Mouse (Mus musculus): ENCODE measurements around the gene Tmem219. TPM values are rescaled to one million over a fixed set of nuclear protein-coding genes. Genes with fewer than 3 reads are reported as not detected.

Gene Tmem219
- total and polyA plus RNA-seq, 3 experiments = 8.6 to 33.6 (median 12.0) TPM

DNA sequence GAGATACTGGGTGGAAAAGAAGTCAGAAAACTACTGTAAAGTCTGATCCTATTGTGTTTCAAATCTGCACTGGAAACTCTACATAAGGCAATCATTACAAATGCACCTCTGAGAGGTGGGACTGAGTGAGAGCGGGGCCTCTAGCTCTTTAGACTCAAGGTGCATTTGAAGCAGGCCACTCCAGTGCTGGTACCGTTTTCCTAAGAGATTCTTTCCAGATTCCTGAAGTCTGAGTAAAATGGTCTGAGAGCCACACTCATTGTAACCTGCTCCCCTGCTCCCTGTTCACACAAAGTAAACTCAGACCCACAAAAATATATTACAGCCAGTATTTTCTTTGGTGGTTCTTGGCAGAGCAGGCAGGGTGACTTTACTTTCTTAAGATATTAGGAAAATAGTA is 55.2 kb downstream of the Tmem219 start:
- WGBS = 75% methylated on average over 2 of the region's 2 CpGs
- no peak for DNase-seq
- intact Hi-C loops (cut with DNase I) = loop anchor here (10.0 kb wide), 1 partner anchor 363 kb away; the partner anchor contains the start of gene Atxn2l
- H3K36me3 ChIP-seq (ENCODE audit: control insufficient read depth, insufficient read depth, low read length) = no peaks in the 10 kb centered on the region
- no peak overlapping the region for H3K9ac ChIP-seq (ENCODE audit: low read depth, low read length)
- H3K27ac ChIP-seq = no peak overlapping the region
- H3K4me1 ChIP-seq (ENCODE audit: control insufficient read depth, insufficient read depth, low read length) = no peaks in the 10 kb centered on the region
- no peaks in the 10 kb centered on the region for H3K27me3 ChIP-seq (ENCODE audit: control insufficient read depth, insufficient read depth, low read length)
- H3K79me2 ChIP-seq (replicated peaks; ENCODE audit: control insufficient read depth, insufficient read depth, low read length) = no peaks in the 10 kb centered on the region
- no peak for TF ChIP-seq POLR2A (IDR thresholded peaks at IDR 0.05; ENCODE audit: insufficient read depth, low read depth, low read length)
- no peak overlapping the region for H3K4me3 ChIP-seq

- H3K79me2 ChIP-seq (replicated peaks; ENCODE audit: control insufficient read depth, insufficient read depth, low read length) = no peaks in the 10 kb centered on the region
- TF ChIP-seq EP300 (IDR thresholded peaks at IDR 0.05; ENCODE audit: insufficient read depth, low read depth, low read length) (no peak), POLR2A (IDR thresholded peaks at IDR 0.05; ENCODE audit: insufficient read depth, low read depth, low read length) (no peak), CTCF (IDR thresholded peaks at IDR 0.05) (no peak)
- H3K27ac ChIP-seq = no peak overlapping the region
- H3K9ac ChIP-seq (ENCODE audit: low read depth, low read length) = no peak overlapping the region
- H3K27me3 ChIP-seq (ENCODE audit: control insufficient read depth, insufficient read depth, low read length) = no peaks in the 10 kb centered on the region
- no peak overlapping the region for H3K4me3 ChIP-seq
- 54% methylated on average over 6 of the region's 6 CpGs for WGBS
- no peak for DNase-seq
- no peaks in the 10 kb centered on the region for H3K36me3 ChIP-seq (ENCODE audit: control insufficient read depth, insufficient read depth, low read length)
- intact Hi-C loops (cut with DNase I) = loop anchor here (2.0 to 10.0 kb wide), 4 partner anchors 34 to 359 kb away; partner anchors contain the start of genes Atxn2l, Cdiptos and Tbx6
- H3K4me1 ChIP-seq (ENCODE audit: control insufficient read depth, insufficient read depth, low read length) = peaks cover 3% of the 10 kb centered on the region
These were observed 58.9 kb downstream of the Tmem219 start for GRCm38 (mm10) chr7:126863791-126864190.

DNA sequence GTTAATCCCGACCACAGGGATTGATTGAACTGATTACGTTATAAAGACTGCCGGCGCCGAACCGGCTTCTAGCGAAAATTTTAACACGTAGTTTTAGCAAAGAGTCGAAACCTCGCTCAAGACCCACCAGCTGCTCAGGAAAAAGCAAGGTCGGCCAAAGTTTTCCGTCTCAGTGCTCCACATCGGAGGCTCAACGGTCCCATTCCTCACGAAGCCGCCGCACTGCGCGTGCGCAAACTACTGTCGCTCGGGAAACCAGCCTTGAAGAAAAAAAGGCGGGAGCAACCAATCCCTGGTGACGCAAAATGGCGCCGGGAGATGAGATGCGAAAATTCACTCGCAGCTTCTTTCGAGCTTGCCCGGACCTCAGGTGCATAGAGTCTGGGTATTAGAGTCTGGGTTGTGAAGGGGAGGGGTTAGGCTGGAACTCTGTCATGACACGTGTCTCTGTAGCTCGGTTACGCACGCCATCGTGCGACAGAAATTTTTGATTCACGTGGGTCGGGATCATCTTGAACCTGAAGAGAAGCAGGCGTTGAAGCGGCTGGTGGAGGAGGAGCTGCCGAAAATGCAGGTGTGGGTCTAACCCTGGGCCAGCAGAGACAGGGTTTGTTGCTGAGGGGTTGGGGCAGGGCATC is 60.5 kb downstream of the Tmem219 start, which contains the start of gene Ino80e:
Ino80e (minus strand) TSS at position 231 of the 638 bp plus-strand sequence.
- Histone ChIP-seq H3K9ac (ENCODE audit: low read depth, low read length) (peak within 1 kb of the TSS; percentile 76), H3K27ac (peak within 1 kb of the TSS; percentile 90), H3K4me3 (peak within 1 kb of the TSS; percentile 59), H3K4me1 (ENCODE audit: control insufficient read depth, insufficient read depth, low read length) (peaks cover 3% of the 10 kb centered on the region), H3K36me3 (ENCODE audit: control insufficient read depth, insufficient read depth, low read length) (no peaks in the 10 kb centered on the region), H3K79me2 (replicated peaks; ENCODE audit: control insufficient read depth, insufficient read depth, low read length) (no peaks in the 10 kb centered on the region), H3K27me3 (ENCODE audit: control insufficient read depth, insufficient read depth, low read length) (no peaks in the 10 kb centered on the region)
- WGBS = under 1% methylated on average over 41 of the region's 41 CpGs
- no peak for TF ChIP-seq CTCF (IDR thresholded peaks at IDR 0.05)
- 0 out of 2 replicates have a peak, but pooled peaks have one; percentile 14 for TF ChIP-seq EP300 (IDR thresholded peaks at IDR 0.05; ENCODE audit: insufficient read depth, low read depth, low read length)
- intact Hi-C loops (cut with DNase I) = loop anchor here (2.0 to 10.0 kb wide), 4 partner anchors 35 to 357 kb away; partner anchors contain the start of genes Atxn2l, Cdiptos and Tbx6
- DNase-seq = peak; percentile 93 to 94

- Histone ChIP-seq H3K79me2 (replicated peaks; ENCODE audit: control insufficient read depth, insufficient read depth, low read length) (no peaks in the 10 kb centered on the region), H3K9ac (ENCODE audit: low read depth, low read length) (peak within 1 kb of the TSS; percentile 76), H3K27me3 (ENCODE audit: control insufficient read depth, insufficient read depth, low read length) (no peaks in the 10 kb centered on the region), H3K36me3 (ENCODE audit: control insufficient read depth, insufficient read depth, low read length) (no peaks in the 10 kb centered on the region), H3K4me1 (ENCODE audit: control insufficient read depth, insufficient read depth, low read length) (peaks cover 3% of the 10 kb centered on the region), H3K4me3 (peak within 1 kb of the TSS; percentile 59), H3K27ac (peak within 1 kb of the TSS; percentile 90)
- peak; percentile 96 to 97 for DNase-seq
- WGBS = under 1% methylated on average over 42 of the region's 42 CpGs
- peak; percentile 90 for TF ChIP-seq POLR2A (IDR thresholded peaks at IDR 0.05; ENCODE audit: insufficient read depth, low read depth, low read length)
- TF ChIP-seq EP300 (IDR thresholded peaks at IDR 0.05; ENCODE audit: insufficient read depth, low read depth, low read length) = peak; percentile 64; the same call in 1 of the 2 replicates
- peak; percentile 5; the same call in 1 of the 2 replicates for TF ChIP-seq CTCF (IDR thresholded peaks at IDR 0.05)
- intact Hi-C loops (cut with DNase I) = loop anchor here (1.0 to 10.0 kb wide), 6 partner anchors 23 to 357 kb away; partner anchors contain the start of genes Atxn2l, Cdiptos, Kctd13 and Taok2
These were observed 61.1 kb downstream of the Tmem219 start, which contains the start of gene Hirip3 for GRCm38 (mm10) chr7:126861429-126862130. TSS of gene Hirip3 (plus strand) at chr7:126861972.

DNA sequence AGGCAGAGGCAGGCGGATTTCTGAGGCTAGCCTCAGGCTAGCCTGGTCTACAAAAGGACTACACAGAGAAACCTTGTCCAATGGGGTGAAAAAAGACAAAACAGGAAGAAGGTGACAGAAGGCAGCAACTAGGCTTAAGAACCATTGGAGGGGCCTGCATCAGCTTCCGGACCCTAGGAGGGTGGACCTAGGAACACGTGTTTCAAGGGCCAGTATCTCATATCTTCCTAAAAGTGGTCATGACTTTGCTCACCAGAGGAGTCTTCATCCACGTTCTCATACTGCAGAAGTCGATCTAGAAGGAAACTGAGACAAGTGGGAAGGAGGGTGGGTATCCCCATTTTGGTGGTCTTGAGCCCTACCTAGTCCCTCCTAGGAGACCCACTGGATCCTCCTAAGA is 61.7 kb downstream of the Tmem219 start:
- no peaks in the 10 kb centered on the region for H3K27me3 ChIP-seq (ENCODE audit: control insufficient read depth, insufficient read depth, low read length)
- H3K36me3 ChIP-seq (ENCODE audit: control insufficient read depth, insufficient read depth, low read length) = no peaks in the 10 kb centered on the region
- H3K79me2 ChIP-seq (replicated peaks; ENCODE audit: control insufficient read depth, insufficient read depth, low read length) = no peaks in the 10 kb centered on the region
- DNase-seq = peak in 1 of 2 experiments; percentile 17
- no peak for TF ChIP-seq EP300 (IDR thresholded peaks at IDR 0.05; ENCODE audit: insufficient read depth, low read depth, low read length)
- TF ChIP-seq CTCF (IDR thresholded peaks at IDR 0.05) = no peak
- TF ChIP-seq POLR2A (IDR thresholded peaks at IDR 0.05; ENCODE audit: insufficient read depth, low read depth, low read length) = no peak
- peak overlapping the region; percentile 59 for H3K4me3 ChIP-seq
- intact Hi-C loops (cut with DNase I) = loop anchor here (1.0 to 10.0 kb wide), 5 partner anchors 23 to 356 kb away; partner anchors contain the start of genes Atxn2l, Kctd13, Taok2 and Tbx6
- peak overlapping the region; percentile 76 for H3K9ac ChIP-seq (ENCODE audit: low read depth, low read length)
- WGBS = 48% methylated on average over 5 of the region's 5 CpGs
- H3K27ac ChIP-seq = peak overlapping the region; percentile 90
- peaks cover 3% of the 10 kb centered on the region for H3K4me1 ChIP-seq (ENCODE audit: control insufficient read depth, insufficient read depth, low read length)

Measured in heart, adult 2 months (tissue).